Mouse (Mus musculus) regulatory T cell (primary cell): ENCODE data around the gene Mllt11.

ENCODE experiments used
- in situ Hi-C: fragments of 300-600 bp; cut with MboI, MseI; formaldehyde crosslinking; loops from one replicate; pipeline ENCODE4 v1.15.1; 2025; ENCODE audit warnings: high pct_unique_total_duplicates

Gene Mllt11

DNA sequence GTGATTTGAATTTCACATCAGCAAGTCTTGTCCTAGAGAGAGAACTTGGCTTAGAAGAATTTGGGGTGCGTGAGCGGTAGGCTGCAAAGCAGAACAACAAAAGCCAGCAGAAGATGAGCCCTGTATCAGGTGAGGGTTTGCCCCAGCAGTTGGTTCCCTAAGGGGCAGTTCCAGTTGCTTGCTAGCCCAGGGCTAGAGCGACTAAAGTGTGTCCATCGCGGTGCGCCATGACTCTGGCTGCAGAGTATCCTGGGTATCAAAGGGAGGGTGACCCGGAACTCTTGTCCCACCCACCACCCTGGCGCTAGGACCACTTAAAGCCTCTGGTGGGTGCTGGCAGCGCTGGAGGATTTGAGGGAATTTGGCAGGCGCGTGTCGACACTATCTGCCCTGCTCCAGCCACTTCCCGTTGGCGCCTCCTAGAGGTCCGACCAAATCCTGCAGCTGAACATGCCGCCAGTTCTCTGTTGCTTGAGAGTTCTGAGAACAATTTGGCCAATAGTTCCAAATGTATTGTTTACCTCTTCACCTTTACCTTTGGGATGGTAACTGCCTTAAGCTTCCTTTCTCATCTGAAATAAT lies 57.9 kb downstream of the Mllt11 start:
- in situ Hi-C loops: no loop called here

DNA sequence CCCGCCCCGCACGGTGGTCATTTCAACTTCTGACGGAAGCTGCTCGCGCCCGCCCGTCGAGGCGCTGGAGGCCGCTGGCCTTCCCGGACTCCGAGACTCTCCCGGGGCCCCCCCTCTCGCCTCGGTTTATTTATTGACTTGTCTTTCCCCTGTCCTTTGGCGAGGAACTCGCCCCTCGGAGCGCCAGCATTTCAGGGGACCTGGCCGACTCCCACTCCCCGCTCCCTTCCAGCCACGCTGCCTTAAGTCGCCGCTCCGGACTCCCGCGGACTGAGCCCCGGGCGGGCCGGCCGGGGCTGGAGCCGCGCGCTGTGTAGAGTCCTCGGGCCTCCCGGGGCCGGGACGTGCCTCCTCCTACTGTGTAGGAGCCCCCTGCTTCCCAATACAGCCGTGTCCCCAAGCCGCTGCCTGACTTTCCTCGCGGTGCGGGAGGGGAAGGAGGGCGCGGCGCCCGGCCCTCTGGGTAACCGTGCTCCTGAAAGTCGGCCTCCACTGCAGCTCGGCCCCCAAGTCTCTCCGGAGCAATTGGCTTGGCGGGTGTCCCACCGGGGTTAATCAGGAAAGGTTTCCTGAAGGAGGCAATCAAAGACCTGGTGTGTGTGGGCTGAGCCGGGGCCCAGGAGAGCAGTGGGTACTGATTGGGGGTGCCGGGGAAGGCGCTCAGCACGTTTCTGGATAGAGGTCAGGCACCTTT lies 58.6 kb downstream of the Mllt11 start:
- in situ Hi-C loops: no loop called here

DNA sequence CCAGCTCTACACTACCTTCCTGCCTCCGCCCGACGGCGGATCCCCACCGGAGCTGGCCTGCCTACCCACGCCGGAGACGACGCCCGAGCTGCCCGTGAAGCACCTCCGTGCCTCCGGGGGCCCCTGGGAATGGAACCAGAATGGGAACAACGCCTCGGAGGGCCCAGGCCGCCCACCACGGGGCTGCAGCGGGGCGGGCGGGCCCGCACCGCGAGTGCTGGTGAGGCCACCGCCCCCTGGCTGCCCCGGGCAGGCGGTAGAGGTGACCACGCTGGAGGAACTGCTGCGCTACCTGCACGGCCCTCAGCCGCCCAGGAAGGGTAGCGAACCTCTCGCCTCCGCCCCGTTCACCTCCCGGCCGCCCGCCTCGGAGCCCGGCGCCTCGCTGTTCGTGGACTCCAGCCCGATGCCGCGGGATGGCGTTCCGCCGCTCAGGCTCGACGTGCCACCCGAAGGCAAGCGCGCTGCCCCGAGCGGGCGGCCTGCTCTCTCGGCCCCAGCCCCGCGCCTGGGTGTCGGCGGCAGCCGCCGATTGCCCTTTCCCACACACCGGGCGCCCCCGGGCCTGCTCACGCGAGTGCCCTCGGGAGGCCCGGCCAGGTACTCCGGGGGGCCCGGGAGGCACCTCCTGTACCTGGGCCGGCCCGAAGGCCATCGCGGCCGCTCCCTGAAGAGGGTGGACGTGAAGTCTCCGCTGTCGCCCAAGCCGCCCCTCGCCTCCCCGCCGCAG lies 59.3 kb downstream of the Mllt11 start:
- in situ Hi-C loops: no loop called here

DNA sequence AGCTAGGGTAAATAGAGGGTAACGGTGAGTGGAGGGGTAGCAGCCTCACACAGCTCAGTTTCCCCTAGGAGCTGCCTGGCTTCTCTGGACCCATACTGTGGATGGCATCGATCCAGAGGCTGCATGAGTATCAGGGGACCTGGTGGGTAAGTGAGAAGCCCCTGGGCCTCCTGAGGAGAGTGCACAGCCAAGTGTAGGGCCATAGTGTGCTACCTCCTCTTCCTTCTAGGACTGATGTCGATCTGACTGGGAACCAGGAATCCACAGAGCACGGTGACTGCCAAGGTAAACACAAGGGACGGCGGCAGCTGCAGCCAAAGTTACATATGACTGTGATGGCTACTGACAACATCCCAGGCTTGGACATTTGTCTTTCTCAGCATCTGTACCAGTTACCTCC lies 60.9 kb downstream of the Mllt11 start:
- in situ Hi-C loops: no loop called here

DNA sequence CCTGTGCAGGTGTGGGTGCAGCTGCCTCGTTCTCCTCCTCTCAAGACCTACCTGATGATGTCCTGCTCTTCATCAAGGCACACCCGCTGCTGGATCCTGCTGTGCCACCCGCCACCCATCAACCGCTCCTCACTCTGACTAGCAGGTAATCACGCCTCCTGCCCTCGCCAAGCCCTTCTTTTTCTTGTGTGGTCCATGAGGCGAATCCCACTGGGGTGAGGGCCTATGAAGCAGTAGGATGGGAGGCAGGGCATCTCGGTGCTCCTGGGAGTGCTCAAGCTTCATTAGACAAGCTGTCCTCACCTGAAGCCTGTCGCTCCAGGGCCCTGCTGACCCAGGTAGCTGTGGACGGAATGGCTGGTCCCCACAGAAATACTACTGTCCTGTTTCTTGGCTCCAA lies 62.0 kb downstream of the Mllt11 start:
- in situ Hi-C loops: no loop called here
